Mouse (Mus musculus): Measurements from ENCODE around the gene Prickle1.

Gene Prickle1

GRCm38 (mm10) chr15:93594296-93594887 lies 1.3 kb downstream of the Prickle1 start:
- DNase-seq (ENCODE audit: low spot score), result no peak

GRCm38 (mm10) chr15:93592596-93592995 lies 3.1 kb downstream of the Prickle1 start:
- no peak for DNase-seq (ENCODE audit: low spot score)

GRCm38 (mm10) chr15:93591831-93592321 lies 3.8 kb downstream of the Prickle1 start:
- peak; percentile 32 for DNase-seq (ENCODE audit: low spot score)

GRCm38 (mm10) chr15:93591371-93591770 lies 4.3 kb downstream of the Prickle1 start:
- DNase-seq (ENCODE audit: low spot score), result no peak

- no peak for DNase-seq (ENCODE audit: low spot score)
Observed at GRCm38 (mm10) chr15:93588401-93588800, 7.3 kb downstream of the Prickle1 start.

GRCm38 (mm10) chr15:93587660-93588059 lies 8.0 kb downstream of the Prickle1 start:
- DNase-seq (ENCODE audit: low spot score), result no peak

- no peak for DNase-seq (ENCODE audit: low spot score)
Observed at GRCm38 (mm10) chr15:93583051-93583450, 12.6 kb downstream of the Prickle1 start.

GRCm38 (mm10) chr15:93581736-93582135 lies 14.0 kb downstream of the Prickle1 start:
- no peak for DNase-seq (ENCODE audit: low spot score)

GRCm38 (mm10) chr15:93579899-93580298 lies 15.8 kb downstream of the Prickle1 start:
- peak; percentile 63 for DNase-seq (ENCODE audit: low spot score)

GRCm38 (mm10) chr15:93579100-93579499 lies 16.6 kb downstream of the Prickle1 start:
- DNase-seq (ENCODE audit: low spot score), result no peak

- DNase-seq (ENCODE audit: low spot score), result no peak
Observed at GRCm38 (mm10) chr15:93576361-93576760, 19.3 kb downstream of the Prickle1 start.

- peak; percentile 90 for DNase-seq (ENCODE audit: low spot score)
Observed at GRCm38 (mm10) chr15:93575884-93576283, 19.8 kb downstream of the Prickle1 start.

GRCm38 (mm10) chr15:93572889-93573288 lies 22.8 kb downstream of the Prickle1 start:
- DNase-seq (ENCODE audit: low spot score), result no peak

- DNase-seq (ENCODE audit: low spot score), result no peak
Observed at GRCm38 (mm10) chr15:93570881-93571495, 24.7 kb downstream of the Prickle1 start.

- DNase-seq (ENCODE audit: low spot score), result no peak
Observed at GRCm38 (mm10) chr15:93568911-93569310, 26.8 kb downstream of the Prickle1 start.

GRCm38 (mm10) chr15:93567546-93568307 lies 28.0 kb downstream of the Prickle1 start:
- DNase-seq (ENCODE audit: low spot score), result no peak

GRCm38 (mm10) chr15:93563491-93563890 lies 32.2 kb downstream of the Prickle1 start:
- DNase-seq (ENCODE audit: low spot score), result no peak

- DNase-seq (ENCODE audit: low spot score), result no peak
Observed at GRCm38 (mm10) chr15:93561540-93561939, 34.2 kb downstream of the Prickle1 start.

GRCm38 (mm10) chr15:93558421-93558820 lies 37.3 kb downstream of the Prickle1 start:
- DNase-seq (ENCODE audit: low spot score), result no peak

GRCm38 (mm10) chr15:93555719-93556118 lies 40.0 kb downstream of the Prickle1 start:
- DNase-seq (ENCODE audit: low spot score), result no peak

- no peak for DNase-seq (ENCODE audit: low spot score)
Observed at GRCm38 (mm10) chr15:93554203-93554851, 41.4 kb downstream of the Prickle1 start.

- DNase-seq (ENCODE audit: low spot score), result no peak
Observed at GRCm38 (mm10) chr15:93552169-93552568, 43.5 kb downstream of the Prickle1 start.

Measured in layer of hippocampus, adult 11-12 months (tissue).